Mouse (Mus musculus): Measurements from ENCODE around the gene 0610009B22Rik. TPM values are rescaled to one million over a fixed set of nuclear protein-coding genes. Genes with fewer than 3 reads are reported as not detected.

Gene 0610009B22Rik
- total and polyA plus RNA-seq, 2 experiments from 2014 or later, result 32.5 to 78.7 TPM

DNA sequence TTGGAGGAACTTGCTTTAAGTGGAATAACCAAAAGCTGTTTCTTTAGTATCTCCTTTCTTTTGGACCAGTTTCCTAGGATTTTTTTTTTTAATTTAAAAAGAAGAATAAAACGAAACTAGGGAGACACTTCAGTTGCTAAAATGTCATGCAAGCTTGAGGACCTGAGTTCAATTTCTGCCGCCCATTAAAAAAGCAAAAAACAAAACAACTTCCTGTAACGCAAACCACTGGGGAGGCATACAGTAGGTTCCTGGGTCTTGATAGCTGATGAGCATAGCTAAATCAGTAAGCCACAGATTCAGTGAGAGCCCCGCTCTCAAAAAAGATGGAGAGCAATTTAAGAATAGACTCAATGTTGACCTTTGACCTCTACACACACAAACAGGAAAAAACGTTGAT, 50.2 kb downstream of the 0610009B22Rik start:
- ATAC-seq, result no peak
- Histone ChIP-seq H3K27me3 (ENCODE audit: insufficient read depth, low read length) (no peaks in the 10 kb centered on the region), H3K27ac (ENCODE audit: low read depth, low read length) (no peak overlapping the region), H3K4me2 (ENCODE audit: low read depth) (no peak overlapping the region), H3K9ac (no peak overlapping the region), H3K4me1 (ENCODE audit: insufficient read depth) (peaks cover 8% of the 10 kb centered on the region; the same call in 1 of the 2 replicates), H3K9me3 (ENCODE audit: low read length) (no peaks in the 10 kb centered on the region), H3K36me3 (ENCODE audit: insufficient read depth) (no peaks in the 10 kb centered on the region), H3K4me3 (ENCODE audit: low read depth, low read length) (no peak overlapping the region)
- DNase-seq, result no peak
- no peak for TF ChIP-seq CTCF (IDR thresholded peaks at IDR 0.05; ENCODE audit: low read depth)
- 77% methylated on average over 5 of the region's 5 CpGs for WGBS

DNA sequence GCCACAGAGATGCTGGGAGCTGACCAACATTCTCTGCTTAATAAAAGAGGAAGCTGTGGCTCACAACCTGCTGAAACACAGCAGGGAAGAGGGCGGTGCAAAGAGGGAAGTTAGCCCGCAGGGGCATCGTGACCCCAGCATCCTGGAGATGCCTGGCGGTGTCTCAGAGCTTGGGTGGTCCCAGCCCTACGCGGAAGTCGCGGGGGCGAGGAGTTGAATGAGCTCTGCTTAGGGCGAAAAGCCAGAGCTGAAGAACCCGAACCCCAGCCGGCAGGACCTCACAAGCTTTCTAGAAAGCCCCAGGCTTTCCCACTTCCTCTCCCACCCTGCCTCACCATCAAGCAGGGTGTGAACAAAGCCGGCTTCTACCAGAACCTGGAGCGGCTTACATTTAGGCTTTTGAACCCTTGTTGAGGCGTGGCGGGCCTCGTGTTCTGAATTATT, 50.7 kb downstream of the 0610009B22Rik start:
- H3K4me3 ChIP-seq (ENCODE audit: low read depth, low read length), result no peak overlapping the region
- H3K27ac ChIP-seq (ENCODE audit: low read depth, low read length), result no peak overlapping the region
- no peaks in the 10 kb centered on the region for H3K27me3 ChIP-seq (ENCODE audit: insufficient read depth, low read length)
- WGBS, result 4% methylated on average over 17 of the region's 17 CpGs
- 0 out of 2 replicates have a peak overlapping the region, but pooled peaks have one; percentile 2 for H3K4me2 ChIP-seq (ENCODE audit: low read depth)
- no peaks in the 10 kb centered on the region for H3K36me3 ChIP-seq (ENCODE audit: insufficient read depth)
- no peak for TF ChIP-seq CTCF (IDR thresholded peaks at IDR 0.05; ENCODE audit: low read depth)
- H3K9me3 ChIP-seq (ENCODE audit: low read length), result no peaks in the 10 kb centered on the region
- H3K4me1 ChIP-seq (ENCODE audit: insufficient read depth), result peaks cover 8% of the 10 kb centered on the region; the same call in 1 of the 2 replicates
- DNase-seq (no peak), ATAC-seq (no peak)
- H3K9ac ChIP-seq, result no peak overlapping the region

GRCm38 (mm10) chr11:51636323-51636684, 52.4 kb downstream of the 0610009B22Rik start:
- Histone ChIP-seq H3K4me3 (ENCODE audit: low read depth, low read length) (peak overlapping the region; percentile 53), H3K4me2 (ENCODE audit: low read depth) (peak overlapping the region; percentile 54), H3K9ac (peak overlapping the region; percentile 56), H3K27ac (ENCODE audit: low read depth, low read length) (peak overlapping the region; percentile 80), H3K4me1 (ENCODE audit: insufficient read depth) (peaks cover 8% of the 10 kb centered on the region; the same call in 1 of the 2 replicates), H3K36me3 (ENCODE audit: insufficient read depth) (no peaks in the 10 kb centered on the region), H3K9me3 (ENCODE audit: low read length) (no peaks in the 10 kb centered on the region), H3K27me3 (ENCODE audit: insufficient read depth, low read length) (no peaks in the 10 kb centered on the region)
- DNase-seq, result peak; percentile 81
- WGBS, result 4% methylated on average over 6 of the region's 6 CpGs
- peak; percentile 73 for TF ChIP-seq CTCF (IDR thresholded peaks at IDR 0.05; ENCODE audit: low read depth)
- ATAC-seq, result peak; percentile 50

DNA sequence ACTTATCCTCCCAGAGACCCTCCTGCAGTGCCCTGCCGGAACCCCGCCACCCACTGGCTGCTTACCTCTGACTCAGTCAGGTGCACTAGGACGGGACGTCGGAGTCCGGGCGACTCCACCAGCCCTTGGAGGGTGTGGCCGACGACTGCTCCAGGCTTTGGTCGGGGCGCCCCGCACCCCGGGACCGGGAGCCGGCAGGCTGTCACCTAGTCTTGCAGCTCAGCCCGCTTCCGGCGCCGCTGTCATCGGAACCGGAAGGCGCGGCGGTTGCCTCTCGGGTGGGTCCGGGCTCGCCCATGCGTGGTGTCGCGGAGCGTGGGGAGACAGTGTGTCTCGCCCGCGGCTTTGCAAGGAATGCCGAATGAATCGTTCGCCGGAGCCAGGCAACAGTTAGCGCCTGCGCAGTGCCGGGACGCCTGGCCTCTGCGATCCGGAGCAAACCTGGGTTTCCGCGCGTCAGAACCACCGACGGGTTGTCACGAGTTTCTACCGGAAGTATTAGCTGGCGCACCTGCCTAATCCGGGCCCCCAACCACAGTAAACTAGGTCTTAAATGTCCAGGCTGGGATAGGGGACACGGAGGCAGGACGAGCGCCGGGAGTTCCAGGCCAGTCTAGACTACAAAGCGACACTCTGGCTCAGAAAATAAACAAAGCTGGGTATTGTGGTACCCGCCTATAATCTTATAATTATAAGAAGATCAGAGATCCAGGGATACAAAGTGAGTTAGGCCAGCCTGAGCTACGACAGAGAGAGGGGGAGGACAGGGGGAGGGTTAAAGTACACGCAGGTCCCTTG, 53.0 kb downstream of the 0610009B22Rik start, which contains the start of gene Rmnd5b:
TSS of gene Rmnd5b (minus strand) at position 372 of the 798 bp plus-strand sequence.
- H3K36me3 ChIP-seq (ENCODE audit: insufficient read depth), result no peaks in the 10 kb centered on the region
- WGBS, result under 1% methylated on average over 61 of the region's 61 CpGs
- DNase-seq (peak; percentile 97), ATAC-seq (peak; percentile 97)
- TF ChIP-seq CTCF (IDR thresholded peaks at IDR 0.05; ENCODE audit: low read depth), result peak; percentile 41
- peak within 1 kb of the TSS; percentile 54 for H3K4me2 ChIP-seq (ENCODE audit: low read depth)
- no peaks in the 10 kb centered on the region for H3K9me3 ChIP-seq (ENCODE audit: low read length)
- H3K4me3 ChIP-seq (ENCODE audit: low read depth, low read length), result peak within 1 kb of the TSS; percentile 53
- peak within 1 kb of the TSS; percentile 56 for H3K9ac ChIP-seq
- peaks cover 8% of the 10 kb centered on the region; the same call in 1 of the 2 replicates for H3K4me1 ChIP-seq (ENCODE audit: insufficient read depth)
- H3K27ac ChIP-seq (ENCODE audit: low read depth, low read length), result peak within 1 kb of the TSS; percentile 80
- no peaks in the 10 kb centered on the region for H3K27me3 ChIP-seq (ENCODE audit: insufficient read depth, low read length)

Other genes starting within 250 kb of the 0610009B22Rik start
- 5.6 and 7.9 TPM in 2 replicates for gene Phykpl, start 104.1 kb downstream of the 0610009B22Rik start, total RNA-seq (2014; rRNA removed)
- gene Phykpl, start 104.1 kb downstream of the 0610009B22Rik start, polyA plus RNA-seq (2015; fragmentation: Nextera tagmentation; extraction: Ambion mirVana), result 6.7 and 8.4 TPM in 2 replicates
- 324 and 364 TPM in 2 replicates for gene Hnrnpab, start 82.0 kb downstream of the 0610009B22Rik start, total RNA-seq (2014; rRNA removed)
- gene Hnrnpab, start 82.0 kb downstream of the 0610009B22Rik start, polyA plus RNA-seq (2015; fragmentation: Nextera tagmentation; extraction: Ambion mirVana), result 350 and 374 TPM in 2 replicates
- gene Nhp2, start 69.1 kb downstream of the 0610009B22Rik start, total RNA-seq (2014; rRNA removed), result 66.5 and 81.2 TPM in 2 replicates
- gene Nhp2, start 69.1 kb downstream of the 0610009B22Rik start, polyA plus RNA-seq (2015; fragmentation: Nextera tagmentation; extraction: Ambion mirVana), result 118 and 155 TPM in 2 replicates
- gene Rmnd5b, start 53.0 kb downstream of the 0610009B22Rik start, total RNA-seq (2014; rRNA removed), result 70.7 and 88.2 TPM in 2 replicates
- gene Rmnd5b, start 53.0 kb downstream of the 0610009B22Rik start, polyA plus RNA-seq (2015; fragmentation: Nextera tagmentation; extraction: Ambion mirVana), result 74.4 and 75.9 TPM in 2 replicates
- gene N4bp3, start 38.0 kb downstream of the 0610009B22Rik start, total RNA-seq (2014; rRNA removed), result 23.4 and 26.4 TPM in 2 replicates
- gene N4bp3, start 38.0 kb downstream of the 0610009B22Rik start, polyA plus RNA-seq (2015; fragmentation: Nextera tagmentation; extraction: Ambion mirVana), result 17.3 and 17.9 TPM in 2 replicates
- gene D930048N14Rik, start 37.9 kb downstream of the 0610009B22Rik start, total RNA-seq (2014; rRNA removed), result 0.85 and 1.1 TPM in 2 replicates
- 0.39 and 0.46 TPM in 2 replicates for gene D930048N14Rik, start 37.9 kb downstream of the 0610009B22Rik start, polyA plus RNA-seq (2015; fragmentation: Nextera tagmentation; extraction: Ambion mirVana)
- 9.7 and 12.6 TPM in 2 replicates for gene Sec24a, start 74.8 kb upstream of the 0610009B22Rik start, total RNA-seq (2014; rRNA removed)
- gene Sec24a, start 74.8 kb upstream of the 0610009B22Rik start, polyA plus RNA-seq (2015; fragmentation: Nextera tagmentation; extraction: Ambion mirVana), result 5.2 and 9.3 TPM in 2 replicates
- gene Sar1b, start 74.8 kb upstream of the 0610009B22Rik start, total RNA-seq (2014; rRNA removed), result 114 and 147 TPM in 2 replicates
- gene Sar1b, start 74.8 kb upstream of the 0610009B22Rik start, polyA plus RNA-seq (2015; fragmentation: Nextera tagmentation; extraction: Ambion mirVana), result 221 and 234 TPM in 2 replicates
- gene Jade2, start 168.8 kb upstream of the 0610009B22Rik start, total RNA-seq (2014; rRNA removed), result 1.9 and 3.3 TPM in 2 replicates
- gene Jade2, start 168.8 kb upstream of the 0610009B22Rik start, polyA plus RNA-seq (2015; fragmentation: Nextera tagmentation; extraction: Ambion mirVana), result 0.34 and 0.56 TPM in 2 replicates

All from forebrain, postnatal 0 days (tissue).